Mouse (Mus musculus): ENCODE data around the gene Yjefn3.

Yjefn3 gene

GRCm38 (mm10) chr8:69907106-69907505, 4.6 kb upstream of the Yjefn3 start:
- DNase-seq (ENCODE audit: low spot score in 2 of 2) = no peak

- no peak for DNase-seq (ENCODE audit: low spot score in 2 of 2)
These were observed 3.7 kb upstream of the Yjefn3 start for GRCm38 (mm10) chr8:69906260-69906659.

GRCm38 (mm10) chr8:69904096-69904495, 1.6 kb upstream of the Yjefn3 start:
- no peak for DNase-seq (ENCODE audit: low spot score in 2 of 2)

GRCm38 (mm10) chr8:69903063-69903542, 591 bp upstream of the Yjefn3 start:
- peak; percentile 95 to 99 for DNase-seq (ENCODE audit: low spot score in 2 of 2)

- DNase-seq (ENCODE audit: low spot score in 2 of 2) = peak; percentile 95 to 97
These were observed 889 bp downstream of the Yjefn3 start for GRCm38 (mm10) chr8:69901484-69902162.

GRCm38 (mm10) chr8:69900895-69901451, 1.5 kb downstream of the Yjefn3 start:
- DNase-seq (ENCODE audit: low spot score in 2 of 2) = no peak

- no peak for DNase-seq (ENCODE audit: low spot score in 2 of 2)
These were observed 2.6 kb downstream of the Yjefn3 start for GRCm38 (mm10) chr8:69899876-69900275.

- no peak for DNase-seq (ENCODE audit: low spot score in 2 of 2)
These were observed 4.7 kb downstream of the Yjefn3 start for GRCm38 (mm10) chr8:69897857-69898256.

- DNase-seq (ENCODE audit: low spot score in 2 of 2) = no peak
These were observed 6.6 kb downstream of the Yjefn3 start for GRCm38 (mm10) chr8:69895772-69896451.

- DNase-seq (ENCODE audit: low spot score in 2 of 2) = no peak
These were observed 7.6 kb downstream of the Yjefn3 start for GRCm38 (mm10) chr8:69894836-69895332.

GRCm38 (mm10) chr8:69893863-69894262, 8.6 kb downstream of the Yjefn3 start:
- DNase-seq (ENCODE audit: low spot score in 2 of 2) = peak in 1 of 2 experiments; percentile 45

- peak; percentile 53 to 57 for DNase-seq (ENCODE audit: low spot score in 2 of 2)
These were observed 11.7 kb downstream of the Yjefn3 start for GRCm38 (mm10) chr8:69890813-69891241.

GRCm38 (mm10) chr8:69888902-69889301, 13.6 kb downstream of the Yjefn3 start:
- DNase-seq (ENCODE audit: low spot score in 2 of 2) = no peak

GRCm38 (mm10) chr8:69888244-69888866, 14.2 kb downstream of the Yjefn3 start:
- no peak for DNase-seq (ENCODE audit: low spot score in 2 of 2)

GRCm38 (mm10) chr8:69887289-69888243, 14.9 kb downstream of the Yjefn3 start, which contains the start of gene Cilp2:
TSS of gene Cilp2 (minus strand) at chr8:69887687.
- DNase-seq (ENCODE audit: low spot score in 2 of 2) = no peak

- no peak for DNase-seq (ENCODE audit: low spot score in 2 of 2)
These were observed 18.4 kb downstream of the Yjefn3 start for GRCm38 (mm10) chr8:69884141-69884540.

- no peak for DNase-seq (ENCODE audit: low spot score in 2 of 2)
These were observed 19.5 kb downstream of the Yjefn3 start for GRCm38 (mm10) chr8:69882833-69883600.

- DNase-seq (ENCODE audit: low spot score in 2 of 2) = no peak
These were observed 20.3 kb downstream of the Yjefn3 start for GRCm38 (mm10) chr8:69882021-69882756.

- DNase-seq (ENCODE audit: low spot score in 2 of 2) = no peak
These were observed 21.1 kb downstream of the Yjefn3 start for GRCm38 (mm10) chr8:69881261-69881865.

All from frontal cortex, postnatal 25 days (tissue).